Mouse (Mus musculus) E14TG2a.4 (cell line): ENCODE data around the gene Csnk2a2.

Source experiments
- CTCF ChIP-seq: conservative IDR thresholded peaks from 2 replicates; pipeline ENCODE4 v1.5.1; 2014; ENCODE audit warnings: low read length
- POU5F1 ChIP-seq: IDR thresholded peaks from 2 replicates; pipeline ENCODE4 v1.6.1; 2014; ENCODE audit warnings: low read length, borderline replicate concordance

GRCm38 (mm10) chr8:95495444-95495843 is 5.6 kb upstream of the Csnk2a2 start:
- TF ChIP-seq CTCF (no peak), POU5F1 (no peak)
